Mouse (Mus musculus) monocyte, adult 5-6 weeks (primary cell): ENCODE measurements around the gene Rbm8a. TPM values are rescaled to one million over a fixed set of nuclear protein-coding genes. Genes with fewer than 3 reads are reported as not detected.
"Not testable (repeated sequence)": the region's sequence is repeated elsewhere in the genome, so short reads cannot be mapped to it uniquely, and the experiment has no call there.

ENCODE experiments used
- ATAC-seq: fragments of 153-309, 156-312 bp; replicated peaks from 2 replicates; pipeline ENCODE4 v1.8.0; 2017; ENCODE audit warnings: mild to moderate bottlenecking; ENCODE audit not compliant: low TSS enrichment, insufficient number of reproducible peaks, severe bottlenecking, poor library complexity, low FRiP score
- total RNA-seq: library from RNA; stranded (forward); fragments of 200-1000, 200-491, 200-594 nt; gene quantifications from 3 replicates; pipeline ENCODE4 v1.2.3, GENCODE M21; 2017

Rbm8a gene
- total RNA-seq, 1 experiment from 2014 or later, result 49.7 TPM

DNA sequence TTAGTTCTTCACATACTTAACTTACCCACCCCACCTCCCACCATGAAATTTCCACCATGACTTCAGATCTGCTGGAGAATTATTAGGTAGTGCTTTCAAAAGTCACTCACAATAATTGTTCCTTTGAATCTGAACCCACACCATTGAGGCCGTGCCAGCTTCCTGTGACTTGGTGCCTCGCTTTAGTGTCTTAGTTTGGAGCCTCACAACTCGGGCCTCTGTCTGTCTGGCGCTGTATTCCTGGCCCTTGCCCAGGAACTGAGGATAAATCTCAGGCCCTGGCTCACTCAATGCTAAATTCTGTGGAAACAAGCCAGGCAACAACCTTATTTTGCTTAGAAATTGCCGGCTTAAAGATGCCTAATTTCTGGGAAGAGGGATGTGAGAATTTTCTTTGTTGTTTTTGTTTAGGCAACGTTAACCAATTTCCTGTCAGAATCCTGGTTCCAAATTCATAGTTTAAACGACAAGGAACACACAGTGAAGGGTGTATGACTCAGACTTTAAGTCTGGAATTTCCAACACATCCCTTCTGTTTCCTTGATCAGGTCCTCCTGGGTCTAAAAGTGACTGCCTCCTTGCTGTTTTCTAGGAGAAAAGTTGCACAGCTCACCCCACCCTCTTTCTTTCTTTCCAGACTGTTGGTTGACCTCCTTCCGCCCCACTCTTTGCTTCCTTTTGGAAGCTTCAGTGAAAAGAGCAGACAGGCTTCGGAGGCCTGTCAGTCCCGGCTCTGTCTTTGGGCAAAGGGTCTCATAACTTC lies 27.6 kb upstream of the Rbm8a start:
- no peak for ATAC-seq

- no peak for ATAC-seq
Observed at GRCm38 (mm10) chr3:96602704-96603084, 27.0 kb upstream of the Rbm8a start.

DNA sequence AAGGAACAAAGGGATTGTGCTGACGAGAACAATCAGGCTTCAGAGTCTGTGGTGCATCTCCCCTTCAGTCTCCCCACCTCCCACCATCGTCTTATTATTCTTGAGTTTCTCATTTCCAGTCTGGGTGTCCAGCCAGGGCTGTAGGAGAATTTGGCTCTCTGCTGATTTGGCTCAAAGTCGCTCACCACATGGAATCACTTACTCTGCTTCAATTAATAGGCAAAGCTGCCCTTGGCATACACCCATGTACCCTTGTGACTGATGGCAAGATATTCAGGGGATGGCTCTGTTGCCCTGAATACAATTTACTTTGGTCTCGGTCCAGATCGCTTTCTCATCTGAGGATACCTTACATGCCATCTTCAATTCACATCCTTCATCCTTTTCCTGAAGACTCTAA lies 26.4 kb upstream of the Rbm8a start:
- ATAC-seq, result no peak

DNA sequence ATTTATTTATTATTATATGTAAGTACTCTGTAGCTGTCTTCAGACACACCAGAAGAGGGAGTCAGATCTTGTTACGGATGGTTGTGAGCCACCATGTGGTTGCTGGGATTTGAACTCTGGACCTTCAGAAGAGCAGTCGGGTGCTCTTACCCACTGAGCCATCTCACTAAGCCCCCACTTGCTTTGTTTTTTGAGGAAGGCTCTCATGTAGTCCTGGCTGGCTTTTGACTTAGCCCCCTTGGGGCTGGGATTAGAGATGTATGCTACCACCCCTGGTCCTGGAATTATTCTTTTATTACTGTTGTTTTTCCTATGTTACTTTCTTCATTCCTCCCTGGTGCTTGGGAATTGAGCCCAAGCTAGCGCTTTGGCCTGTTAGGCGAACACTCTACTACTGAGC lies 23.7 kb upstream of the Rbm8a start:
- ATAC-seq, result not testable (repeated sequence)

GRCm38 (mm10) chr3:96606618-96607017 lies 23.1 kb upstream of the Rbm8a start:
- ATAC-seq, result no peak

GRCm38 (mm10) chr3:96617941-96618340 lies 11.8 kb upstream of the Rbm8a start:
- no peak for ATAC-seq

- no peak for ATAC-seq
Observed at GRCm38 (mm10) chr3:96623201-96623600, 6.5 kb upstream of the Rbm8a start.

DNA sequence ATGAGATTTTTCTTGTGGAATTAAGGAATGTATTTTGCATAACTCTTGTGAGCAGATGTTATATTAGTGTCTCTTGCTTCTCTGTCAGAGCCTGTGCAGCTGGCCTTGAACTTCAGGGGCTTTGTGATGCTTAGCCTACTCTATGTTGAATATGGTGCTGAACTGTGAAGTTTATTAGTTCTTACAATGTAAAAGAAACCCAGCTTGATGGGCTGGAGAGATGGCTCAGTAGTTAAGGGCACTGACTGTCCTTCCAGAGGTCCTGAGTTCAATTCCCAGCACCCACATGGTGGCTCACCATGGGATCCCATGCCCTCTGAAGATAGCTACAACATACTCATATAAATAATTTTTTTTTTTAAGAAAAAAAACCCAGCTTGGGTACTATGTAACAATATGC lies 2.3 kb downstream of the Rbm8a start:
- ATAC-seq, result no peak

DNA sequence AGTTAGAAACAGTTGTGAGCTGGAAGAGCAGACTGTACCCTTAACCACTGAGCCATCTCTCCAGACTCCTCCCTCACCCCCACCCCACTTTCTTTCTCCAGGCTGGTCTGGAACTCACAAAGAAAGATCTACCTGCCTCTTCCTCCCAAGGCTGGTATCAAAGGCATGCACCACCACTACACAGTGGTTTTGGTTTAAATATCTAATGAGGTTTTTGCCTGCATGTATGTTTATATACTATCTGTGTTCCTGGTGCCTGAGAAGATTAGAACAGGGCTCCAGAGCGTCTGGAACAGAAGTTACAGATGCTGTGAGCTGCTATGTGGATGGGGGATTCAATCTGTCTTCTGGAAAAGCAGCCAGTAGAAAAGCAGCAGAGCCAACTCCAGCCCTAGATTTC lies 4.3 kb downstream of the Rbm8a start:
- no peak for ATAC-seq

DNA sequence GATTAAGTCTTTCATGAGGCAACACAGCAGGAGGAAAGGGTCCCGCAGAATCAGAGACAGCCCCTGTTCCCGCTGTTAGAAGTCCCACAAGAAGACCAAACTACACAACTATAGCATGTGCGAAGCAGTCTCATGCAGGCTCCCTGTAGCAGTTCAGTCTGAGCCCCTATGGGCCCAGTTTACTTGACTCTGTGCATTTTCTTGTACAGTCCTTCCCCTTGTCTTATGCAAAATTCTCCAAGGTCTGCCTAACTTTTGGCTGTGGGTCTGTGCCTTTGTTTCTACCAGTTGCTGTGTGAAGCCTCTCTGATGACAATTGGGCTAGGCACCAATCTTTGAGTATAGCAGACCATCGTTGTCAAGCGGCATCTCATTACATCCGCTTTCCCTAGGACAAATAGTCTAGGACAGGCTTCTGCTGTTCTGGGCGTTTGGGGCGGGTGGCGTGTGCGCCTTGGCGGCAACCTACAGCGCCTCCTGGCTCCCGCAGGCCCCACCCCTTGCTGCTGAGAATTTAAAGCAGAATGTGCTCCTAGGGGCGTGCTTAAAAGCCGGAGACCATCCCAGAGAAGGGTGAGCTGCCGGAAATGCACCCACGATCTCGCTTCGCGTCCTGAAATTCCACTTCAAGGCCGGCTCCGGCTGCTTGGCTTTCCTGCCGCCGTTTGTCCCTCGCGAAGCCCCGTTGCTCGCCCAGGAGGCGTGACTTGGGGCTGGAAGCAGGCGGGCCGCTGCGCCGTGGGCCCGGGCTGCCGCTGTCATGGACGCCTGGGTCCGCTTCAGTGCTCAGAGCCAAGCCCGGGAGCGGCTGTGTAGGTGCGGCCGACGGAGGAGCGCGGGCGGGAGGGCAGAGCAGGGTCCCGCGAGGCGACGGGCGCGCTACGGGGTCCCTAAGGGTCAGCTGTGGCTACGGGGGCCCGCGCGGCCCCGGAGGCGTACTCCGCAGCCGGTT lies 5.5 kb downstream of the Rbm8a start, which contains the start of the genes Pex11b and Gm42957:
Pex11b (plus strand) TSS at position 449 of the 952 bp plus-strand sequence.
Gm42957 (plus strand) TSS at position 547 of the 952 bp plus-strand sequence.
- ATAC-seq, result peak; percentile 70

GRCm38 (mm10) chr3:96635906-96636305 lies 6.2 kb downstream of the Rbm8a start:
- ATAC-seq, result peak; percentile 15; the same call in 1 of the 2 replicates

GRCm38 (mm10) chr3:96636448-96636847 lies 6.7 kb downstream of the Rbm8a start:
- ATAC-seq, result no peak

DNA sequence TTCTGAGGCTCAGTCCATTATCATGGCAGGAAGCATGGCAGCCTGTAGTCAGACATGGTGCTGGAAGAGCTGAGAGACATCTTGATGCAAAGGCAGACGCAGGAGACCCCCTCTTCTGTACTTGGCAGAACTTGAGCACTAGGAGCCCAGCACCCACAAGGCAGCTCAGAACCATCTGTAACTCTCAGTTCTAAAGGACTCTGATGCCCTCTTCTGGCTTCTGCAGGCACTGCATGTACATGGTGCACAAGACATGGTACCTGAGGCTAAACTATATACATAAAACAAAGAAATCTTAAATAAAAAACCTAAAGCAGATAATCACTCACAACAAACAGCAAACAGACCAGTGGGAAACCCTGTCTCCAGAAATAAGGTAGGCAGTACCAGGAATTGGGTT lies 9.5 kb downstream of the Rbm8a start:
- peak; percentile 65; the same call in 1 of the 2 replicates for ATAC-seq

DNA sequence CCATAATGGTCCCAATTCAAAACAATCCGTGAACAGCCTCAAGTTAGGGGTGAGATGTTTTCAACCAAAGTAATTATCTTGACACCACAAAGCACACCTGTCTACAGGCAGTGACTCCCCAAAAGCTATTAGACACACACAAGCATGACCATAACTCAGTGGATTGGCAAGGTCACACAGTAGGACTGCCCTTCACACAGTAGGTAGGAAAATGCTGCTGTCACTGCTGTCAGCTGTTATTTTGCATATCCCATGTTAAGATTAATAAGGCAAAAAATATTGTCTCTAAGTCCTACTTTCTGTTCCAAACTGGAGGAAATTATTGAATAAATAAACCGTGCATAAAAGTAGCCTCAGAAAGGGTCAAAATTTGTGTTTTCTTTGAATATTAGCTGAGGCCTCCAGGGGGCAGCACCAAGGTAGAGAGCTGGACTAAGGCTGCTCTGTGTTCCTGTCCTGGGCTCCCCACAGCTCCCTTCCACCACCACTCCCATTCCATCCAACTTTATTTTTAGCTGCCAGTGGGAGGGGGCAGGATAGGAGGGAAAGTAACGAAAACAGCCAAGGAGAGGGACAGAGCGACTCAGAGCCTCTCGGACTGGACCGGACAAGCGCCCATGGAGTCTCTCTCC lies 15.4 kb downstream of the Rbm8a start, which contains the start of gene Itga10:
Itga10 (plus strand) TSS at position 567 of the 632 bp plus-strand sequence.
- ATAC-seq, result no peak

GRCm38 (mm10) chr3:96647365-96647764 lies 17.6 kb downstream of the Rbm8a start:
- no peak for ATAC-seq

GRCm38 (mm10) chr3:96660901-96661300 lies 31.2 kb downstream of the Rbm8a start:
- ATAC-seq, result no peak

GRCm38 (mm10) chr3:96662731-96663316 lies 33.1 kb downstream of the Rbm8a start:
- no peak for ATAC-seq

GRCm38 (mm10) chr3:96663432-96664239 lies 33.9 kb downstream of the Rbm8a start:
- ATAC-seq, result peak; percentile 54; the same call in 1 of the 2 replicates
